Mouse (Mus musculus) megakaryocyte-erythroid progenitor cell, adult 5-6 weeks (primary cell): Measurements from ENCODE around the gene Dynlt1b. TPM values are rescaled to one million over a fixed set of nuclear protein-coding genes. Genes with fewer than 3 reads are reported as not detected.
"Not testable (repeated sequence)": the region's sequence is repeated elsewhere in the genome, so short reads cannot be mapped to it uniquely, and the experiment has no call there.

Source experiments
- ATAC-seq: replicated peaks from 2 replicates; pipeline ENCODE4 v1.8.0; 2016; ENCODE audit warnings: mild to moderate bottlenecking, inconsistent platforms; ENCODE audit not compliant: severe bottlenecking, poor library complexity, low FRiP score, low TSS enrichment
- total RNA-seq, 2 experiments: library from RNA; stranded (forward) in 1 of 2; stranded (reverse) in 1 of 2; fragments of 200-1000, 215-1000 nt in 1 of 2; fragments of >200 nt in 1 of 2; fragmentation: Nextera tagmentation in 1 of 2; gene quantifications; 2 replicates each; pipeline ENCODE4 v1.2.3; 2014 to 2017

Dynlt1b gene
- 73.6 and 91.2 TPM in 2 replicates for total RNA-seq (2014; fragmentation: Nextera tagmentation)
- 101 and 104 TPM in 2 replicates for total RNA-seq (2017)

DNA sequence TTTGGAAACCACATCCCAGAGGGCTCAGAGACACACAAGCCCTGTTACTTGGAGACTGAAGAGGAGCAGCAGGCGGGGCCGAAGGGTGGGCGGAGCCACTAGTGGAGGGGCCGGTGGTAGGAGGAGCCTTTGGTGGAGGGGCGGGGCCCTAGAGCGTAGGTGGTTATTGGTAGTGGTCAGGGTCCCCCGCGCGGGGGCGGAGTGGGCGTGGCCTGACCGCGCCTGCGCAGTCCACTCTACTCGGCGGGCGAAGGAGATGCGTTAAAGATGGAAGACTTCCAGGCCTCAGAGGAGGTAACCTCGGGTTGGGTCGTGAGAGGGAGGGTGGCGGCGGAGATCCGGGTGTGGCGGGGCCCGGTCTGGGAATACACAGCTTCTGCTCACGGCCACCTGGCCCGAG is at the start of gene Dynlt1b:
Gene Dynlt1b, plus strand, starts transcription at position 168 of the 400 bp plus-strand sequence.
- peak; percentile 99 for ATAC-seq

DNA sequence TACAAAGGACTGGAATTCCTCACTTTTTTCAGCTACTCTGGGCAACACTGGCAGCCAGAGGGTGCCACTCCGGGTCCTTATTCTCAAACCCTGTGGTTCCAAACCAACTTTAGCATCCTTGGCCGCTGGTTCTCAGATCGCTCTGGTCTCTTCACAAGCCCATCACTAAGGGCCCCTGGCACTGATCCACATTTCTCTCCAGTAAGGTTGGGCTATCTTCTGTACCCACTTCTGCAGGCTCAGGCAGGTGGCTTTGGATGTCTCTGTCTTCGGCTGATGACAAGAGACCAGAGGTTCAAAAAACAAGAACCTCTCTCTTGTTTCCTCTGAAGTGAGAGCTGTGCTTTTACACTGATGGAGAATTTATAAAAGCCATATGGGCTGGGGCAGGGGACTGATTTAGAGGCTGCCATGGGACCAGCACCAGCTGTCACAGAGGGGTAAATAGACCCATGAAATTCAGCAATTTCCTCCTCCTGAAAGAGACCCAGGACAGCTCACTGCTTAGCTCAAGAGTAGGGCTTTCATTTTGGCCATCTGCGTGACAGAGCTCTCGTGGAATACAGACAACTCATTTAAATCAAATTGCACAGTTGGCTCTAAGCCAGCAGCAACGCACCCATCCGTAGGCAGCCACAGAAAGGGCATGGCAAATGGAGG is 49.6 kb upstream of the Dynlt1b start:
- not testable (repeated sequence) for ATAC-seq

DNA sequence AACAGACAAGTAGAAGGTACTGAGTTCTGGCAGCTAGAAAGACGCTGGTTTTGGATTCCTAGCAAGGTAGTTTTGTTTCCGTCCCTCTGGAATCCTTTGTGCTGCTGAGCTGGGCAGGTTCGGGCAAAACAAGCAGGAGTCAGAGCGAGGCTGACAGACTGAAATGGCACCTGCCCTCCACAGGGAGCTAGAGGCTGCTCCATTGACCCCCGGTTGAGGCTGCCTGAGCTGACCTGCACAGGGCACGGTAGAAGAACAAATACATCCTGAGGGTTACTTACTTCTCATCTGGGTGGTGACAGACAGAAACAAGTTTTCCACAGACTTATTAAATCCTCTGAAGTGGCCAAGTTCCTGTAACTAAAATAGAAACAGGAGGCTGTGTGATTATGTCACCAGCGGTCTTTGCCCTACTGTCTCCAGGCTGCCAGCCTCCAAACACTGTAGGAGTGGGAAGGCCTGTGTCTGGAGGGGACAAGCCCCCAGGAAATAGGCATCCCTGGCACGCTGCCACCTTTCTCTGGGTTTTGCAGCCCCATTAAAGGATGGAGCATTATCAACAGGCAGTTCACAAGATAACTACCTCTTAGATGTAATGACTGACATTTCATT is 48.7 kb upstream of the Dynlt1b start:
- not testable (repeated sequence) for ATAC-seq

DNA sequence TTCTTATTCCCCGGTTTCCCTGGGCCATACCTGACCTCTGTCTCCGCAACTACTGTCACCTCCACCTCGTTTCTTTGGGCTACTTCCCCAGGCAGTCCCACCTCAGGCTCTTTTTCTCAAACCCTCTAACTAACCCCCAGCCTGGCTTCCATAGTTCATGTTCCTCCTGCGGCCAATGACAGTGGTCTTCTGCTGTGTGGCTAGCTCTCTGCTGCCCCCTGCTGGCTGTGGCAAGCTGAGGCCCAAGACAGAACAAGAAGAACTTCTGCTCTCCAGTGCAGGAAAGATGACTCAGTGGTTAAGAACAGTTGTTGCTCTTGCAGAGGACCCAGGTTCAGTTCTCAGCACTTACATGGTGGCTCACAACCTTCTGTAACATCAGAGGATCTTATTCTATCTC is 43.0 kb upstream of the Dynlt1b start:
- ATAC-seq = peak; percentile 84

DNA sequence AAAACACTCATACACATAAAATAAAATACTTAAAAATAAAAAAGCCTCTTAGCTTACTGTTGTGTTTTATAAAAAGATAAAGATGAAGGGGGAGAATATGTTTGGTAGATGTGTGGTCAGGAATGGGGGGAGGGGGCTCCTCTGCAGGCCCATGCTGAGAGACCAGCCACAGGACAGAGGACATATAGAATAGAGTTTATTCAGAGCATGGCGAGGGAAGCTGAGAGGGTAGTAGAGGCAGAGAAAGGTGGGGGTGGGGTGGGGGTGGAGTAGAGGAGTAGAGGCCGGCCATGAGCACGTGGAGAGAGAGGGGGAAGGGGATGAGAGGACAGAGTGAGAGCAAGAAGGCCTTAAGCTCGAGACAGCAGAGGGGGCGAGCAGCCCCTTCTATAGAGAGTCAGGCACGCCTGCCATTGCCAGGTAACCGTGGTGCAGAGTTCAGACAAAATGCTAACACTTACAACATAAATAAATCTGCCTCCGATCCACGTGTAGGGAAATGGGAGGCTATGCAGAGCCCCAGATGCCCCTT is 42.5 kb upstream of the Dynlt1b start:
- not testable (repeated sequence) for ATAC-seq

DNA sequence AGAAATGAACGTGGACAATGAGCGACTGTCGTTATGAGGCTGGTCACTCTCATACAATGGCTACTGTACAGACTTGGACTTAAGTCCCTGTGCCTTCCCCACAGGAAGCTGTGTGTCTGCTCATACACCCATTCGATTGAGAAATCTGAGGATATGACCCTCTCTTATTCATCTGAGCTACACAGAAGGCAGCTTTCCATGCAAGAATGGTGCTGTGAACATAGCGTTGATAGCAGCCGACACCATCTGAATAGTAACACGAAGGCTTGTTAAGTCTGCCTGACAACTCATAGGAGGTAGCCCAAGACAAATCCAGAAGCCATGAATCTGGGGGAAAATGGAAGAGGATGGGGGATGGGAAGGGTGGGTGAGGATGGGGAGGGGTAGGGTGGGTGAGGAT is 40.4 kb upstream of the Dynlt1b start:
- not testable (repeated sequence) for ATAC-seq

DNA sequence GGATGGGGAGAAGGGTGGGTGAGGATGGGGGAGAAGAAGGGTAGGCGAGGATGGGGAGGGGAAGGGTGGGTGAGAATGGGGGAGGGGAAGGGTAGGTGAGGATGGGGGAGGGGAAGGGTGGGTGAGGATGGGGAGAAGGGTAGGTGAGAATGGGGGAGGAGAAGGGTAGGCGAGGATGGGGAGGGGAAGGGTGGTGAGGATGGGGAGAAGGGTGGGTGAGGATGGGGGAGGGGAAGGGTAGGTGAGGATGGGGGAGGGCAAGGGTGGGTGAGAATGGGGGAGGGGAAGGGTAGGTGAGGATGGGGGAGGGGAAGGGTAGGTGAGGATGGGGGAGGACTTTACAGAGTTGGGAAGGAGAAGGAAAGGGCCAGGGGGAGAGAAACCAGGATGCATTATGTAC is 39.2 kb upstream of the Dynlt1b start:
- not testable (repeated sequence) for ATAC-seq

DNA sequence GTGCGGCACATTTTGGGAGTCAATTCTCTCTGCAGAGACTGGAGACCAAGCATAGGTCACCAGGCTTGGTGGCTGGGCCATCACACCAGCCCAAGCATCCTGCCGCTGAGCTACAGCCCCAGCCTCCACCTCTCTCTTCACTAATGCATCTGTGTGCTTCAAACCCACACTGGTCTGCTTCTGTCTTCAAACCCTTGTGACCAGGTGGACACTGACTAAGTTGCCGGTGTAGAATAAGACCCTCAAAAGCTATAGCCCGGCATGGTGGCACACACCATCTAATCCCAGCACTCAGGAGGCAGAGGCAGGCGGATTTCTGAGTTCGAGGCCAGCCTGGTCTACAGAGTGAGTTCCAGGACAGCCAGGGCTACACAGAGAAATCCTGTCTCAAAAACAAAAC is 38.2 kb upstream of the Dynlt1b start:
- not testable (repeated sequence) for ATAC-seq

DNA sequence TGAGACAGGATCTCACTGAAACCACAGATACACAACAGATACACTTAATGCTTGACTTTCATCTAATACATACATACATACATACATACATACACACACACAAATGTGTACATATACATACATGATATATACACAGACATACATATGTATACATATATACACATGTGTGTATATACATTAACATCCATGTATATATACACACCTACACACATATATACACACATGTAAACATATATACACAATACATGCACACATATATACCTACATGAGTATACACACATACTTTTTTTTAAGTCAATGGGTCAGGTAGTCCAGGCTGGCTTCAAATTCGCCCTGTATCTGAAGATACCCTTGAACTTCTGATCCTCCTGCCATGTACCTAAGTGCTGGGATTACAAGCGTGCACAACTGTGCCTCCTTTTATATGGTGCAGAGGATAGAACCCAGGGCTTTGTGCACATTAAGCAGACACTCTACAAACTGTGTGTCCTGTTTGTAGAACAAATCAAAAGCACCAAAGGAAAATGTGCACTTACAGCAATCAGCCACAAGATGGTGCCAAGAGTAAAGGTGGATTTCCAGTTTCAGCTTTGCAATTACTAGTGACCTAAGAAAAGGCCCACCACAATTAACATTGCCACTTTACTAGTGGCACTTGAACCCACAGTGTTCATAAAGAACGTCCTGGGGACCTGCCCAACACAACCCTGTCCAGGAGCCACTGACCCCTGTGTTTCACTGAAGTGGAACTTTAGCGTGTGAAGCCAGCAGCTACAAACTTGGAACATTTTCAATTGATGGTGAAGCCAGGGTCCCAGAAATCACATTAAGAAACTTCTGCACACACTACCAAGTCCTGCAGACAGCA is 37.2 kb upstream of the Dynlt1b start:
- peak; percentile 51; the same call in 1 of the 2 replicates for ATAC-seq

DNA sequence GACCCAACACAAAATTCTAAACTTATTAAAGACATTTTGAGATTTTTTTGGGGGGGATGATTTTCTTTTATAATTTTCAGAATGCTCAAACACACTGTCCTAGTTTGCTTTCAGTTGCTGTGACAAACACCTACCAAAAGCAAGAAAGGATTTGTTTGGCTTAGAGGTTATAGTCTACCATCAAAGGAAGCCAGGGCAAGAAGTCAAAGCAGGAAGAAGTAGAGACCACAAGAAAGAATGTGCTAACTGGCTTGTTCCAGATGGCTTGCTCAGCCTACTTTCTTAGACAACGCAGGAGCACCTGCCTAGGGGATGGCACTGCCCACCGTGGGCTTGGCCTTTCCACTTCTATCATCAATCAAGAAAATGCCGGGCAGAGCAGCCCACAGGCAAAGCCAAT is 31.8 kb upstream of the Dynlt1b start:
- not testable (repeated sequence) for ATAC-seq

DNA sequence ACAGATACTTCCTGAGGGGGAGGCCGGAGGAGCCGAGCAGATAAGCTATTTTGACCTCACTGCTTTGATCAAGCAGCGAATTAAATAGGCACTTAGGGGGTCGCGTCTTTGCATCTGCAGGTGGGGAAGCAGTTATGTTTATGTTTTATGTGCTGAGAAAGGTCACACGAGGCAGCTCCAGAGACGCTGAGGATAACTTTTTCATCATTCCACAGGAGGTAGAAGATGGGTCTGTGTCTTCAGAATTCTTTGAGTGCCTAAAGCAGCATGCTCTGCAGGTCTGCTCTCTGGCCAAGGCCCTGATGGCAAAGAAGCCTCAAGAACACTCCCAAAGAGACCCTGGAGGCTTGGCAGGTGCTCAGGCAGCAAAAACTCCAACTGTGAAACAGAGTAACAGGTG is 31.1 kb upstream of the Dynlt1b start:
- not testable (repeated sequence) for ATAC-seq

DNA sequence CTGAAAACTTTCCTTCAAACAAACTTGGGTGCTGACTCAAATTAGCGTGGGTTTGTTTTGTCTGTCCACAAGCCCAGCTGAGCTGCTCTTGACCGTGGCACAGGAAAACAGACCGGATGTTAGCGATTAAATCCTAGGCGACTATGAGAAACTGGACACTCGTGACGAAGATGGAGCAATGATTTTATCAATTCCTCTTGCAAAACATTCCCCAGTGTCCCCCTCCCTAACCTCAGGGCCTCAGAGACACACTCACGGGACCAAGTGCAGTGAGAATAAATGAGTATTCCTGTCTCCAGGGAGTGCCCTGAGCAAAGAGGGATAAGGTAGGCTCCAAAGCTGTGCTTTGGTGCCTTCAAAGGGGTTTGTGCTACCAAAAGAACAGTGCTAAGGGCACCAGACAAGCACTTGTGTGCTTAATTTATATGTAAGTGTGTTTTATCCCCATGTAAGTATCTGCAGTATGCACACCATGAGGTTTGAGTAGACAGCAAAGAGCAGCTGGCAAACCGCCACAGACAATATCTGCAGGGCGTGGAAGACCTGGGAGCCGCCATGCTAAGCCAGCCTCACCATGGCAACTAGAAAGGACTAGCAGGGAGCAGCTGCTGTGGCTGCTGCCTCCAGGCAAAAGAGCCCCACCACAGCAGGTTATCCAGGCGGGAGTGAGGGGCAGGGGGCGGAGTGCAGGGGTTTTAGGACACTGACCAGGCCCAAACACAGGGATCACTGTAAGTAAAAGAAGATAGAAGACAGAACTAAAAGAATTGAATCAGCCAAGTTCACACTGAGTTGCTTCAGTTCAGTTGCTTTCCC is 30.4 kb upstream of the Dynlt1b start:
- peak; percentile 96 for ATAC-seq

DNA sequence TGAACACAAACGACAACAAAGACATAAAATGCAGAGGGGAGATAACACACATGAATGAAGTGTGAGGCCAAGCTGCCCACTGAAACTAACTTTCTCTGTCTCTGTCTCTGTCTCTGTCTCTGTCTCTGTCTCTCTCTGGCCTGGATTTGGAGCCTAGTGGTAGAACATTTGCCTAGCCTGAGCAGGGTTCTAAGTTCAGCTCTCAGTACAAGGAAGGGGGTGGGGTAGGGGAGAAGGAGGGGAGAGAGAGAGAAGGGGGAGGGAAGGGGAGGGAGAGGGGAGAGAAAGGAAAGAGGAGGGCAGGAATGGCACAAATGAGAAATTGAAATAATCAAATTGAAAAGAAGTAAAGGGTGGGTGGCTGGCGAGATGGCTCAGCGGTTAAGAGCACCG is 29.8 kb upstream of the Dynlt1b start:
- not testable (repeated sequence) for ATAC-seq

DNA sequence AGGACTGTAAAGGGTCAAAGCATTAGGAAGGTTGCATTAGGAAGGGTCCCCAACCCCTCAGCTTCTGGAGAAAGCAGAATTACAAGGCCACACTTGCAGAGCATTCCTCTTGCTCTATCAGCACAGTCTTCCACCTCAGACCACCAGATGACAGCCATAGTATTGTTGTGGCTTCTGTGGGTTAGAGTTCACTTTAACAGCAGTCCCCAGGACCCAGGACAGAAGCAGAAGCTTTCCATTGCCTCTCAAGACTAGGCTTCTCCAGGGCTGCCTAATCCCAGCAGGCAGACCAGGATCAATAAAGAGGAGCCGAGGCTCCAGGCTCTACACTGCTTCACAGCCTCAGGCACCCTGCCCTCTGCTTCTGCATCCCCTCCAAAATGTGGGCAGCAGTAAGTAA is 25.4 kb upstream of the Dynlt1b start:
- ATAC-seq = not testable (repeated sequence)

DNA sequence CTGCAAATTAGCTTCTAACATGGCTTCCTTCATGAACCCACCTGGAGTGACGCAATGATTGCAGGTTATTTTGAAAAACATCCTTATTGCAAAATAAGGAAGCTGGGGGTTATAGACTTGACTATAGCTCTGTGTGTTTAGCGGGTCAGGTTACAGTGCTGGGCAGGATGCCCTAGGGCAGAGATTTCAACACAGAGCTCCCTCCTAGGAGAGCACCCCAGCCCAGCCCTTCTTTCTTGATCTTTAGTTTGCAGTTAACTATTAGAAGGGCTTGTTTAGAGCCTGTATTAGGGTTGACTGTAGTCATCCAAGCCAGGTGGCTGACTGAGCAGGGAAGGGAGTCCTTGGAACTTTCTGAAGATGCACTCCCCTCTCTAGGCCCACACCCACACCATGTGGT is 22.9 kb upstream of the Dynlt1b start:
- ATAC-seq = not testable (repeated sequence)

DNA sequence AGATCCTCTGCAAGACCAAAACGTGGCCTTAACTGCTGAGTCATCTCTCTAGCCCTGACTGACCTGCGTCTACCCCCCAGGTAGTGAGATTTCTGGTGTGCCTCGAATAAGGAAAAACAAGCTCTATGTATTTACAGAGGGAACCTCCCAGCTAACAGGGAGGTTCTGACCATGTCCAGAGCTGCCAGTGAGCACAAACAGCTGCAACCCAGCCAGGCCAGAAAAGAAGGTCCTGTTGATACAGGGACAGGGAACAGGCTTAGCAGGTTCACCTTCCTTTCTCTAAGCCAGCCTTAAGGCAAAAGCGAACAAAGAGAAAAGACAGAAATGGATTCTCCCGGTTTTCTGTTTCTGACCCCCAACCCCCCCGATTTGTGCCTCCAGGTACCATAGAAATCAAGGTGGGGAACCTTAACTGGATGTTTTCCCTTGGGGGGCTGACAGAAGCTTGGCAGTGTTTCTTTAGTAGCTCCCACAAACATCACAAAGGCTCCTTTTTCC is 19.1 kb upstream of the Dynlt1b start:
- ATAC-seq = not testable (repeated sequence)

DNA sequence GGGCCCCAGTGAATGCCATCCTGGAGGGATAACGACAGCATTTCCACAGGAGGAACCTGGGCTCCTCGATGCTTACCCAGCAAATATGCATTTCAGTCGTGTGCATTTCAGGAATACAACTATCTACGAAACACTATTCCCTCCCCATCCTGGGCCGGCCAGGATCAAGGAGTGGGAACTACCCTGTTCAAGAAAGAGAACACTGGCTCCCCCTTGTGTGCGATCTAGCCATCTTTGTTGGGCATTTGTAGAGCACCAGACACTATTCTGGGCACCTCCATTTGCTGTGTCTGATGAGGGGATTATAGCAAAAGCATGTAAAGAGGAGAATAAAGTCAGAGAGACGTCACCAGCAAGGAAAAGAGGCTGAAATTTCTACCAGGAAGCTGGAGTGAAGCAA is 12.8 kb upstream of the Dynlt1b start:
- ATAC-seq = peak; percentile 41; the same call in 1 of the 2 replicates

DNA sequence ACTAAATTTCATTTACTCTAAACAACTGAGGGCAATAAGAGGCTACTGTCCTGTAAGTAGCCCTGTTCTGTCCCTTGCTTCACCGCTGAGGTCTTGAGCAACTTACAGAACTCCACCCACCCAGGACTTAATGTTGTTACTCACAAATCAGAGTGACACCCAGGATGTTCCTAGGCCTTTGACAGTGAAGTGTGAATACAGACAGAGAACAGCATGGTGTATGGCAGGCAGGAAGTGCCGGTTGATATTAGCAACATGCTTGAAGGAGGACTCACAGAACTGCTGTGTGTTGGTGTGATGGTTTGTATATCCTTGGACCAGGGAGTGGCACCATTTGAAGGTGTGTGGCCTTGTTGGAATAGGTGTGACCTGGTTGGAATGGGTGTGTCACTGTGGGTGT is 9.4 kb upstream of the Dynlt1b start:
- ATAC-seq = not testable (repeated sequence)
